Mouse (Mus musculus) embryonic fibroblast, embryonic 13.5 days (primary cell): ENCODE results near the gene Arfip1.

Experiments used
- CTCF ChIP-seq: IDR thresholded peaks from 2 replicates; pipeline ENCODE4 v1.5.1; 2011; ENCODE audit warnings: mild to moderate bottlenecking, control low read depth, low read length, moderate library complexity, borderline replicate concordance; ENCODE audit not compliant: insufficient read depth
- POLR2A ChIP-seq: IDR thresholded peaks from 2 replicates; pipeline ENCODE4 v1.6.1; 2011; ENCODE audit warnings: low read depth, mild to moderate bottlenecking, control low read depth, low read length, moderate library complexity

DNA sequence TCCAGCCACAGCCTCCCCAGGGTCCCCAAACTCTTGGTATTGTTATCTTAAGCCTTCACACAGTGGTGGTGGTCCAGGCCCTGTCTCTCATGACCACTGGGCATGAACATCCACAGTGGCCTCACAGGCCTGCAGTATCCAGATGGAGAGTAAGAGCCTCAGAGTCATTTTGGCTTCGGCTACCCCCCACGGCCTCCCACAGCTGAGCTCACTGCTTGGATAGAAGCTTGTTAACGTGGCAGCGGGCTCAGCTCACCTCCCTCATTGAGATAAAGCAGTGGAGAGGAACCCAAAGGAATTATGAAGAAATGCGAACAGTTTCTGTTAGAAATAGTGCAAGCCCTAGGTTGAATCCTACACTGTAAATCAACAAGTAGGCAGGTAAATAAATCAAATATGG lies 134.6 kb downstream of the Arfip1 start:
- no peak for TF ChIP-seq POLR2A
- TF ChIP-seq CTCF = no peak
